Mouse (Mus musculus): Measurements from ENCODE around the gene Agps. TPM values are rescaled to one million over a fixed set of nuclear protein-coding genes. Genes with fewer than 3 reads are reported as not detected.

Gene Agps
- polyA plus RNA-seq, 1 experiment from 2014 or later: 38.0 TPM

DNA sequence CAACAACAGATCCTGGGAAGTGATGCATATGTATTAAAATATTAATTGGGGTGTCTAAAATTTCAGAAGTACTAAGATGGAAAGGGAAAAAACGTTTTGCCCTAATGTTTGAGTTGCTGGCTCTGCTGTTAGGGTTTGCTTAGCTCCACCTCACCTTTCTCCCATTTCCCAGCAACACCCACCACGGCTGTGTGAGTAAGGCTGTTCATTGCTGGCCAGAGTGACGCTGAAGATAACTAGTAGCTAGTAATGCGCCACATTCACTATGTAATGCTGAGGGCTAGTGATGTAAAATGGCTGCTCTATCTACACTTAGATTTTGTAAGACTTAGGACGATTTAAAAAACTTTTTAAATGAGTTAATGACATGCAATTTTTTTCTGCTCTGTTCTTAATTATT lies 63.7 kb downstream of the Agps start:
- no peak overlapping the region for H3K4me3 ChIP-seq (replicated peaks; ENCODE audit: low read depth, low read length)
- no peak for DNase-seq
- WGBS: 89% methylated on average over 5 of the region's 5 CpGs

DNA sequence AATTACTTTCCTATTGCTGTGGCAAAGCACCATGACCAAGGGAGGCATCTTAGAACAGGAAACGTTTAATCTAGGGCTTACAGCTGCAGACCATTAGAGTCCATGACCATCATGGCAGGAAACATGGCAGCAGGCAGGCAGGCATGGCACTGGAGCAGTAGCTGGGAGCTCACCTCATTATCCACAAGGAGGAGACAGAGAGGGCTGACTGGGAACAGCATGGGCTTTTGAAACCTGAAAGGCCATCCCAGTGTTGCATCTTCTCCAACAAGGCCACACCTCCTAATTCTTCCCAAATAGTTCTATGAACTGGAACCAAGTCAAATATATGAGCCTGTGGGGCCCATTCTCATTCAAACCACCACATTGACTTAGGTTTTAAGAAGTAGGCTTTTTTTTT lies 68.3 kb downstream of the Agps start:
- 98% methylated on average over 1 of the region's 1 CpGs for WGBS
- no peaks in the 10 kb centered on the region for H3K4me1 ChIP-seq (ENCODE audit: control insufficient read depth, insufficient read depth, low read length)
- H3K4me3 ChIP-seq (replicated peaks; ENCODE audit: low read depth, low read length): no peak overlapping the region
- no peaks in the 10 kb centered on the region for H3K27me3 ChIP-seq (ENCODE audit: control insufficient read depth, insufficient read depth, low read length)
- ATAC-seq (ENCODE audit: low FRiP score, low TSS enrichment): no peak
- no peak overlapping the region for H3K27ac ChIP-seq (replicated peaks; ENCODE audit: low read depth, low read length)
- H3K9ac ChIP-seq (replicated peaks; ENCODE audit: low read length): no peak overlapping the region
- no peak overlapping the region for H3K4me2 ChIP-seq (ENCODE audit: low read length)
- no peaks in the 10 kb centered on the region for H3K9me3 ChIP-seq (ENCODE audit: control insufficient read depth, low read length)
- DNase-seq: no peak
- peaks cover 11% of the 10 kb centered on the region for H3K36me3 ChIP-seq (ENCODE audit: control insufficient read depth, insufficient read depth, low read length)

More for the DNA sequence above, 63.7 kb downstream of the Agps start:
- Histone ChIP-seq H3K27me3 (ENCODE audit: control insufficient read depth, insufficient read depth, low read length) (no peaks in the 10 kb centered on the region), H3K27ac (replicated peaks; ENCODE audit: low read depth, low read length) (no peak overlapping the region), H3K36me3 (ENCODE audit: control insufficient read depth, insufficient read depth, low read length) (no peaks in the 10 kb centered on the region), H3K9ac (replicated peaks; ENCODE audit: low read length) (no peak overlapping the region), H3K4me1 (ENCODE audit: control insufficient read depth, insufficient read depth, low read length) (no peaks in the 10 kb centered on the region), H3K4me2 (ENCODE audit: low read length) (no peak overlapping the region), H3K9me3 (ENCODE audit: control insufficient read depth, low read length) (no peaks in the 10 kb centered on the region)
- ATAC-seq (ENCODE audit: low FRiP score, low TSS enrichment): no peak

DNA sequence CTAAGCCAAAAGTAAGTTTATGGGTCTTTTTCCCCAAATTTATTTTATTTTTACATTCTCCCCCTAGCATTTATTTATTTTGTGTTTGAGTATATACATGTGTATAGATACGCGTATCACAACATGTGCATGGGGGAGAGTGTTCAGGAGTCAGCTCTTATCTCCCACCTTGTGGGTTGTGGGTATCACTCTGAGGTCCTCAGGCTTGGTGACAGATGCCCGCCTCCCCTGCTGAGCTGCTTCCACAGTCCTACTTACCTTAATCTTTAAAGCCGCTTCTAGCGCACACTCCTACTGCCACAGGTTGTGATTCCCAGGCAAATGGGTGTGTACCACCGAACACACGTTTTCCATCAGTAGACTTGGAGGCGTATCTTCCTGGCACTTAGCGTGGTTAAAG lies 69.9 kb downstream of the Agps start:
- DNase-seq: no peak
- Histone ChIP-seq H3K4me1 (ENCODE audit: control insufficient read depth, insufficient read depth, low read length) (no peaks in the 10 kb centered on the region), H3K9me3 (ENCODE audit: control insufficient read depth, low read length) (no peaks in the 10 kb centered on the region), H3K4me3 (replicated peaks; ENCODE audit: low read depth, low read length) (no peak overlapping the region), H3K36me3 (ENCODE audit: control insufficient read depth, insufficient read depth, low read length) (peaks cover 15% of the 10 kb centered on the region), H3K9ac (replicated peaks; ENCODE audit: low read length) (no peak overlapping the region), H3K27ac (replicated peaks; ENCODE audit: low read depth, low read length) (no peak overlapping the region), H3K4me2 (ENCODE audit: low read length) (no peak overlapping the region), H3K27me3 (ENCODE audit: control insufficient read depth, insufficient read depth, low read length) (no peaks in the 10 kb centered on the region)
- ATAC-seq (ENCODE audit: low FRiP score, low TSS enrichment): no peak
- WGBS: 93% methylated on average over 9 of the region's 9 CpGs

DNA sequence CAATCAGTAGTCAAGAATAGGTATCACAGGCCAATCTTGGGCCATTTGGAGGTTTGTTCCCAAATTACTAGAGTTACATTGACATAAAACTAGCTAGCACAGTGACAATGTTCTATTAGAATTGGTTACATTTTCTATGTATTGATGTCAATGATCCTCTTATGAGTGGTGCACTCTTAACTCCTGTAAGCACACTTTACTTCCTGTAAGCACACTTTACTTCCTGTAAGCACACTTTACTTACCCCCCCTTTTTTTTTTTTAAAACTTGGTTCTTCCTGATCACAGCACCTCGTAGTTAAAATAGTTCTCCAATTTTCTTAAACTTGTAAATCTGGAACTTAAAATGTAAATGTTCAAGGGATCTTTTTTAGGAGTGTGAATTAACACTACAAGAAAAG lies 75.2 kb downstream of the Agps start:
- 89% methylated on average over 1 of the region's 1 CpGs for WGBS
- ATAC-seq (ENCODE audit: low FRiP score, low TSS enrichment): no peak

DNA sequence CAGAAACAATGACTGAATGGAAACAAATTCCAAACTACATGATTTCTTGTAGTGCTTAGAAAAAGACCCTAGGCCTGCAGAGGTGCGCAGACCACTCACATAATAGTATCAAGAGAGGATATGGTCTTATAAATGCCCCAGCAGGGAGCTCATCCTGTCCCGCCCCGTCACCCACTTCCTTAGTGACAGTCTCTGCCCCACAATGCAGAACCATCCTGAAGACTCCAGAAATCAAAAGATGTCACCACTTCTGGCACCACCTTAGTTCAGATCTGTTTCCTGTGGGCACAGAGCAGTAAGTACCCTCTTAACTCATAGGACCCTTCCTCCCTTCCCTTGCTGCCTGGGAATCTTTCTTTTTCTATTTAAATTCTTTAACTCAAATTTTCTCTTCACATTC lies 83.1 kb downstream of the Agps start:
- 95% methylated on average over 3 of the region's 3 CpGs for WGBS
- H3K9me3 ChIP-seq (ENCODE audit: control insufficient read depth, low read length): no peaks in the 10 kb centered on the region
- DNase-seq: no peak
- peaks cover 35% of the 10 kb centered on the region for H3K36me3 ChIP-seq (ENCODE audit: control insufficient read depth, insufficient read depth, low read length)
- no peak overlapping the region for H3K9ac ChIP-seq (replicated peaks; ENCODE audit: low read length)
- no peaks in the 10 kb centered on the region for H3K27me3 ChIP-seq (ENCODE audit: control insufficient read depth, insufficient read depth, low read length)
- H3K4me2 ChIP-seq (ENCODE audit: low read length): no peak overlapping the region
- H3K4me1 ChIP-seq (ENCODE audit: control insufficient read depth, insufficient read depth, low read length): no peaks in the 10 kb centered on the region
- no peak overlapping the region for H3K27ac ChIP-seq (replicated peaks; ENCODE audit: low read depth, low read length)
- no peak overlapping the region for H3K4me3 ChIP-seq (replicated peaks; ENCODE audit: low read depth, low read length)
- ATAC-seq (ENCODE audit: low FRiP score, low TSS enrichment): no peak

More for the DNA sequence above, 75.2 kb downstream of the Agps start:
- no peak overlapping the region for H3K27ac ChIP-seq (replicated peaks; ENCODE audit: low read depth, low read length)
- no peaks in the 10 kb centered on the region for H3K27me3 ChIP-seq (ENCODE audit: control insufficient read depth, insufficient read depth, low read length)
- no peaks in the 10 kb centered on the region for H3K9me3 ChIP-seq (ENCODE audit: control insufficient read depth, low read length)
- H3K4me3 ChIP-seq (replicated peaks; ENCODE audit: low read depth, low read length): no peak overlapping the region
- no peak overlapping the region for H3K4me2 ChIP-seq (ENCODE audit: low read length)
- no peak for DNase-seq
- peaks cover 38% of the 10 kb centered on the region for H3K36me3 ChIP-seq (ENCODE audit: control insufficient read depth, insufficient read depth, low read length)
- H3K9ac ChIP-seq (replicated peaks; ENCODE audit: low read length): no peak overlapping the region
- no peaks in the 10 kb centered on the region for H3K4me1 ChIP-seq (ENCODE audit: control insufficient read depth, insufficient read depth, low read length)

DNA sequence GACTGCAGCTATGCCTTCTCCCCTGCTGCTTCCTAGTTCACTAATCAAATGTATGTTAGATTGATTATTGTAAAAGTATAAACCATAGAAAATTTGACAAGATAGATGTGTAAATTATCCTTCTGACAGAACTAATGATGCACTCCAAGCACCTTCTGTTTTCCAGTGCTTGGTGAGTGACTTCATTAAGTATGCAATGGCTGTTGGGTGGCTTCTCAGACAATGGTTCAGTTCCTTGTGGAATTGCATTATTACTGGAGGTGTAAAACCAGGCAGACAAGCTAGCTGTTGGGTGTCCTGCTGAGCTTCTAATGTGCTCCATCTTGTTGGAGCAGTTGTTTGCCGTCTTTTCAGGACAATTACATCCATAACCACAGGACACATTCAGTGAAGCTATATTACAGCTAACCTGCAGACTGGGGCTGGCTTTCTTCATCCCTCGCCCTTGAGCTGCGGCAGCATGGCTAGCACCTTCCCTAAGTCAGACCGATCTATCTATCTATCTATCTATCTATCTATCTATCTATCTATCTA lies 91.9 kb downstream of the Agps start:
- ATAC-seq (ENCODE audit: low FRiP score, low TSS enrichment) (no peak), DNase-seq (no peak)
- H3K4me2 ChIP-seq (ENCODE audit: low read length): no peak overlapping the region
- peaks cover 15% of the 10 kb centered on the region; the same call in 1 of the 2 replicates for H3K36me3 ChIP-seq (ENCODE audit: control insufficient read depth, insufficient read depth, low read length)
- H3K9ac ChIP-seq (replicated peaks; ENCODE audit: low read length): no peak overlapping the region
- H3K27me3 ChIP-seq (ENCODE audit: control insufficient read depth, insufficient read depth, low read length): no peaks in the 10 kb centered on the region
- H3K4me1 ChIP-seq (ENCODE audit: control insufficient read depth, insufficient read depth, low read length): 0 out of 2 replicates have a peak, but pooled peaks cover 2% of the 10 kb centered on the region
- H3K27ac ChIP-seq (replicated peaks; ENCODE audit: low read depth, low read length): no peak overlapping the region
- WGBS: 89% methylated on average over 4 of the region's 4 CpGs
- H3K9me3 ChIP-seq (ENCODE audit: control insufficient read depth, low read length): no peaks in the 10 kb centered on the region
- no peak overlapping the region for H3K4me3 ChIP-seq (replicated peaks; ENCODE audit: low read depth, low read length)

DNA sequence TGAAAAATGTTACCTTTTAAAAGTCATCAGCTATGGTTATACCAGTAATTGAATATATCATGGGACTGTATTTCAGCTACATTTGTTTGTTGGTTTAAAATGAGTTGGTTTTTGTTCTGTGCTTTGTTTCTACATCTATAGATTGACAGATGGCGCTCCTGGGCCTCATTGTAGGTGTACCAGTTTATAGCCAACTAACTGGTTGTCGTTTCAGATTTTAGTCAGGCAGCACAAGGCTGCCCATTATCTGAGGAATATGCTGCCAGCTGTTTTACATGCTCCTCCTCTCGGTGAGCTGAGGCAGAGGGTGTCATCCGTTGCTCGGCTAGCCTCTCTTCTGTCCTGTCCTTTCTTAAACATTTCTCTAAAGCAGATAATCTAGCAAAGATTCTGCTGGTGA lies 94.1 kb downstream of the Agps start:
- DNase-seq: peak; percentile 7
- no peak overlapping the region for H3K27ac ChIP-seq (replicated peaks; ENCODE audit: low read depth, low read length)
- no peak overlapping the region for H3K4me2 ChIP-seq (ENCODE audit: low read length)
- no peak overlapping the region for H3K9ac ChIP-seq (replicated peaks; ENCODE audit: low read length)
- H3K9me3 ChIP-seq (ENCODE audit: control insufficient read depth, low read length): no peaks in the 10 kb centered on the region
- H3K4me1 ChIP-seq (ENCODE audit: control insufficient read depth, insufficient read depth, low read length): 0 out of 2 replicates have a peak, but pooled peaks cover 2% of the 10 kb centered on the region
- ATAC-seq (ENCODE audit: low FRiP score, low TSS enrichment): no peak
- H3K27me3 ChIP-seq (ENCODE audit: control insufficient read depth, insufficient read depth, low read length): no peaks in the 10 kb centered on the region
- no peak overlapping the region for H3K4me3 ChIP-seq (replicated peaks; ENCODE audit: low read depth, low read length)
- H3K36me3 ChIP-seq (ENCODE audit: control insufficient read depth, insufficient read depth, low read length): peaks cover 22% of the 10 kb centered on the region
- WGBS: 80% methylated on average over 5 of the region's 5 CpGs

DNA sequence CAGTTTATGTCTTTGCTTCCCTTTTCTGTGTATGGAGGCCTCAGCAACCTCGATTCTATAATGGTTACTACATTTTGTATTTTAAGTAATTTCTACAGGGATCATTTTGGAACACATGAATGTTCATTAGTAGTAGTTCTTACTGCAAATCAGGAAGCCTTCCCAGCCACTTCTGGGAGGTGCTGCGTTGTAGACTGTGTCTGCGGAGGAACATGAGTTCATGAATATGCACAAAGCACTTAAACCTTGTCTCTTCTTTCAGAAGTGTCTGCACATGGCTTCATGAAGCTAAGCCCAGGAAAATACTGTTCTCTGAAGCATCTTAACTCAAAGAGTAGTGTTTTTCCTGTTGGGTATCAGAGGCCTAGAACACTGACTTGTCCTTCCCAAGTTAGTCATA lies 96.0 kb downstream of the Agps start:
- ATAC-seq (ENCODE audit: low FRiP score, low TSS enrichment) (no peak), DNase-seq (no peak)
- Histone ChIP-seq H3K4me3 (replicated peaks; ENCODE audit: low read depth, low read length) (no peak overlapping the region), H3K9me3 (ENCODE audit: control insufficient read depth, low read length) (no peaks in the 10 kb centered on the region), H3K27ac (replicated peaks; ENCODE audit: low read depth, low read length) (no peak overlapping the region), H3K36me3 (ENCODE audit: control insufficient read depth, insufficient read depth, low read length) (peaks cover 22% of the 10 kb centered on the region), H3K9ac (replicated peaks; ENCODE audit: low read length) (no peak overlapping the region), H3K4me2 (ENCODE audit: low read length) (no peak overlapping the region), H3K27me3 (ENCODE audit: control insufficient read depth, insufficient read depth, low read length) (no peaks in the 10 kb centered on the region), H3K4me1 (ENCODE audit: control insufficient read depth, insufficient read depth, low read length) (0 out of 2 replicates have a peak, but pooled peaks cover 2% of the 10 kb centered on the region)
- 93% methylated on average over 3 of the region's 3 CpGs for WGBS

DNA sequence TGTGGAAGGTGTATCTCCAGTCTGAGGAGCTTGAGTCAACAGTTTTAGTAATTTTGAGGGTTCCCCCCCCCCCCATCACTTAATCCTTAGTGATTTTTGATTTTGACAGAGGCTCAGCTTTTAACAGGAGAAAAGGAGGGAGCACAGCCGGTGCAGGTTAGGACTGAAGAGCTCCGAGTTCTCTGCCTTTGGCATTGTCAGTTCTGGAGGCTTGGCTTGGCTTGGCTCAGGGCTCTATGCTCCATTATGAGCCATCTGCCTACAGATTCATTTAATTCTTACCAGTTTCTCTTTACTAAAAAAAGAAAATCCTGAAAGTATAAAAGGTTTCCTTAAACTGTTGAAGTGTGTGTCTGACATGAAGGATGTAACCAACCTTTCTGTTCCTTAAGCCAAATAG lies 97.2 kb downstream of the Agps start:
- DNase-seq (no peak), ATAC-seq (ENCODE audit: low FRiP score, low TSS enrichment) (no peak)
- H3K4me3 ChIP-seq (replicated peaks; ENCODE audit: low read depth, low read length): no peak overlapping the region
- H3K9ac ChIP-seq (replicated peaks; ENCODE audit: low read length): no peak overlapping the region
- H3K9me3 ChIP-seq (ENCODE audit: control insufficient read depth, low read length): no peaks in the 10 kb centered on the region
- H3K27me3 ChIP-seq (ENCODE audit: control insufficient read depth, insufficient read depth, low read length): no peaks in the 10 kb centered on the region
- H3K4me1 ChIP-seq (ENCODE audit: control insufficient read depth, insufficient read depth, low read length): no peaks in the 10 kb centered on the region
- no peak overlapping the region for H3K27ac ChIP-seq (replicated peaks; ENCODE audit: low read depth, low read length)
- WGBS: 89% methylated on average over 2 of the region's 2 CpGs
- no peak overlapping the region for H3K4me2 ChIP-seq (ENCODE audit: low read length)
- H3K36me3 ChIP-seq (ENCODE audit: control insufficient read depth, insufficient read depth, low read length): peaks cover 22% of the 10 kb centered on the region

Measured in midbrain, embryonic 14.5 days (tissue).